Mouse (Mus musculus) retina, adult 2 months (tissue): Measurements from ENCODE around the gene Opa1.

Experiments used
- DNase-seq: peaks from one replicate; pipeline ENCODE4 v3.0.0-alpha.2; 2012; ENCODE audit warnings: low read depth, low spot score

Opa1 gene

DNA sequence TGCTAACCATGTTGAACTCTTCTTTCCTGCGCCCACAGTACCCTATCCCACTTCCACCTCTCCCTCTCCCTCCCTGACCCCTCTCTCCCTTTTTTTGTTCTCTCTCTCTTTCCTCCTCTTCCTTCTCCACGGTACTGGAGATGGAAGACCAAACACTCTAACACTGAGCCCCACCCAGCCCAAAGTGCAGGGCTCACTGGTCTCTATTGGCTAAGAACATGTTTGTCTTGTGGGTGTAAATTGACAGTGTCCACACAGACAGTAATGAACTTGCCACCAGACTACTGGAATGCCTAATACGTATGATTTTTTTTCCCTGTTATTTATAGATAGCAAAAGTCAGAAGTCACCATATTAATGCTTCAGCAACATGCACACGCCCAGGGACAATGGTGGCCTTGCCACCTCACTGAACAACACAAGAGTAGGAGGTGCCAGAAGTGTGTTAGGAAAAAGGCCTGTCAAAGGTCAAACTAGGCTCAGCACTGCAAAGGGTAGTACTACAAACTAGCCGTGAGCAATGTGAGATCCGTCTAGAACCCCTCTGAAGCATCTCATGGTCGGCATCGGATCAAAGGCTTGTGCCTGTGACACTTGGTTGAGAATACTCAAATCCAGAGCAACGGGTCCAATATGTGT lies 77.2 kb downstream of the Opa1 start:
- no peak for DNase-seq

DNA sequence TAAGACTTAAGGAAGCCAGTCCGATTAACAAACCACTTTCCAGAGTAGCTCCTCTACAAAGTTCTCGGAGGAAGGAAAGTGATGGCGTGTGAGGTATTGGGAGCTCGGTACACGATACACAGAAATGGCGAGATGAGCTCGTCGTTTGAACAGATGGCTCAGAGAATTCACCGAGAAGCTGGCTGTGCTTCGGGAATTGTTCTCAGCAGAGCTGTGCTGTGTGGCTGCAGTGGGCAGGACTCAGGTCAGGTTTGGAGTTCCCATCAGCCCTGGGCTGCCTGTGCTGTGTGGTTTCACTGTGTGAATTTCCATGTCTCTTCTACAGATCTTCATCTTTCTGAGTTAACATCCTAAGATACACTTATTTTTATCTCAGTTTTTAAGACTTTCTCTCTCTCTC lies 77.8 kb downstream of the Opa1 start:
- no peak for DNase-seq

DNA sequence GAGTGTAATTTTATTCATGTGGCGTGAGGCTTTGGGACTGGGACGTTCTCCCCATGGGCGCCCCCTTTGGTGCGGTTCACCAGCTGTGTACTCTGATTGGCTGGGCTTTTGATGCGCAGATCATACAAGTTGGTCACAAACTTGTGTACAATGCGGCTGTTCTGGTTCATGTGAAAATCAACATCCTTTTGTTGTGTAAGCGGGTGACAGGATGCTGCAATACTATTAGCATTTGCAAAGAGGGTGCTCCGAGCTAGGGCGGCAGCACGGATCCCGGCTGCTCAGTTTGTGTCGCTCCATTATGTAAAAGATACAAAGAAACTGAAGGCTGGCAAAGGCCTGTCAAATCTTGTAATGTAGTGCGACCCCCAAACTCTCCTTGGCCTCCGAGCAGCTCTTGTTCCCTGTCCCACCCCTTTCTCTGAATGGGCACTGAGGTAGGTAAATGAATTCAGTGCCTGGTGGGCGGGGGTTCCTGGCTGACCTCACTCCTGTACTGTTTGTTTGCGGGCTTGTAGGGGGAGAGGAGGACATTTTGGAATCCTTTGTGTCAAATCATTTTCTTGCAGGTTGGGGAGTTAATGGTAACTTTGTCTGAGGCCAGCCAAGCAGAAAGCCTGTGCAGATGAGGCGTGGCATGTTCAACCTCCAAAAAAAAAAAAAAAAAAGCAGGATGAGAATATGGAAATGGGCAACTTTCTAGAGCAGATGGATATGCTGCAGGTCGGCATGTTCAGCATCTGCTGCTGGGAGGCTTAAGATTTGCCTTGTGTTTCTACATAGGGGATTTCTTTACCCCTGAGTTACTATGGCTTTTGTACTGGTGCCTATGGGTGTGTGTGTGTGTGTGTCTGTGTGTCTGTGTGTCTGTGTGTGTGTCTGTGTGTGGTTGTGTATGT lies 78.8 kb downstream of the Opa1 start:
- no peak for DNase-seq

DNA sequence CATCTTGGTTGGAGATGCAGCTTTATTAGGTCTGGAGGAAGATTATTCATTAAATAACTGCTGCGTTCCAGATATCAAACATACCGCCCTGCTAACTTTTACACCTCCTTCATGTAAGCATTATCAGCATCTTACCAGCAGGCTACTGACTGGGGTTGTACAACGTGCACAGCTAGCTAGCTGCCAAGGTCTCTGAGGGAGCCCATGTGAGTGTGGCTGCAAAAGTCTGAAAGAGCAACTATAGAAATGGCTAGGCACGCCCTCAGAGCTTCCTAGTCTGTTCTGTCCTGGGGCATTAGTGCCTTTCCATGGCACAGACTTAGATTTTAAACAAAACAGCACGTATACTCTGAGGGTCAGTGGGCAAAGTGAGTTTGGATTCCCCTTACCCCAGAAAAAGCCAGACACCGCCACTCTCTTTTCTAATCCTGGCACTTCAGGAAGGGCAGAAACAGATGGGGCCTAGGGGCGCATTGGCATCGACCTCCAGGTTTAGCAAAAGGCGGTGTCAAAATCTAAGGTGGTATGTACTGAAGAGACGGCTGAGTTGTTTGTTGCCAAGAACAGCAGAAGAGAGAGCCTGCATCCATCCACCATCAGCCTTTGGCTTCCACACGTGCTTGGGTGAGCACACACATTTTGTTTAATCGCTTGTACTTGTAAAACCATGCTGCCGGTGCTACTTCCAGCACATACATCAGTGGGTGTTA lies 80.1 kb downstream of the Opa1 start:
- DNase-seq: no peak

DNA sequence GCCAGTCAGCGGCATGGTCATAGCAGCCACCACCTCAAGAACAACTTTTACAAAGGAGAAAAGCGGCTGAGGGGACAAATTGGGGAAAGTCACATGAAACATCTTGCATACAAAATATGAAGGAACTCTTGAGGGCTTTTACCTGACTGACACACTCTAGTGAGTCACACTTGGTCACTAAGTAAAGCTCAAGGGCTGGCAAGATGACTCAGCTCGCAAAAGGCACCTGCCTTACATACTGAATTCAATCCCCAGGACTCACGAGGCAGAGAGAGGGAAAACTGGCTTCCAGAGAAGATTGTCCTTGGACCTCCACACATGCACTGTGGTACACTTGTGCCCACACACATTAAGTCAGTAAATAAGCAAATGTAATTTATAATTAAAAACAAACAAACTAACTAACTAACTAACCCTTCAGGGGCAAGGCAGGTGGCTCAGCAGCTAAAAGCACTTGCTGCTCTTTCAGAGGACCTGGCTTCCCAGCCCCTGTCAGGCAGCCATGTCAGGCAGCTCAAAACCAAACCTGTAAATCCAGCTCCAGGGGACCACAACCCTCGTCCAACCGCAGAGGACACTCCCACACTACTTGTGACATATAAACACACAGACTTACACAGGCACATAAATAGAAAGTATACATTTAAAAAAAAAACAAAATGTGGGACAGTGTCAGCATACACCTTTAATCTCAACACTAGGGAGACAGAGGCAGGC lies 84.1 kb downstream of the Opa1 start:
- no peak for DNase-seq

DNA sequence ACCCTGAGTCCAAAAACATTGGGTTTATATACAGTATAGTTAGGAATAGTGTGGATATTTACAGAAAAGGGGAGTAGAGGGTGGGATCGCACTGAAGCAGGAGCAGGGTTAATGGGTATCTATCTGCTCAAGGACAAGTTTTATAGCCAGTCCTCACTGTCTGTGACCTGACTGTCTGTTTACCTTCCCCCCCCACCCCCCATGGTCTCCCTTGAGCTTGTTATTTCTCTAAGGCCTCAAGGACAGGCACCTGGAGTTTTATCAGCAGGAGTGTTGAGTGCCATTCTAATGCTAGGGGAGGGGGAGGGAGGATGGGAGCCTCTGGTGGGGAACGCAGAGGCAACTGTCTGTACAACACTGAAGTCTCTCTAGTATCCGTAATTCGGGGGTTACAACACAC lies 85.3 kb downstream of the Opa1 start:
- no peak for DNase-seq

DNA sequence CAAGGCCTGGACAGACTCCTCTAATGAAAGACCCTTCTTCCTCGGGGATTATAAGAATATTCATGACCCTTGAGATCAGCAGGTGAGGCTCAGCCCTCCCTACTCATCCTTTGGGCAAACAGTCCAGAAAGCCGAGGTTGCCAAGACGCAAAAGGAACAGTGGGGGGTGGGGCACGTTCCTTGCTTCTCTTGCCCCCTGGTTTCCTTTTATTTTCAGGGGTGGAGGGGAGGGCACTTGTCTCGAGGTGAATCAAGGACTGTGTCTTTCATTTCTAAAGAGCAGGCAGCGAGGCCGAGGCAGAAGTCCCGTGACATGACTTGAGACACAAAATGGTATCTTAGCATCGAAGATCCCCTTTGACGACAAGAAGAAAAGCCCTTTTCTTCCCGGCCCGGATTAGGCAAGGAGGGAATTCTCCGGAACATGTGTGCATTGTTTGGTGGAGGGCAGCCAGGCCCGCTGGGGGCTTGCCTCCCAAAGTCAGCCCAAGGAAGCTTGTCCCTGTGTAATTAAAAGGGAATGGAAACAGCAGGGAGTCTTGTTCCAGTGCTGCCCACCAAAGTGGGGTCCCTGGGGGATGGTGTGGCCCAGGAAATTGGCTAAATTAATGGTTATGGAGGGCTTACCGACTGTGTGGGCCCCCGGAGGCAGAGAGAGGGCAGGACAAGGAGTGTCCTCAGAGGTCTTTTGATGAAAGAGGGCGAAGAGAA lies 88.0 kb downstream of the Opa1 start:
- DNase-seq: no peak

DNA sequence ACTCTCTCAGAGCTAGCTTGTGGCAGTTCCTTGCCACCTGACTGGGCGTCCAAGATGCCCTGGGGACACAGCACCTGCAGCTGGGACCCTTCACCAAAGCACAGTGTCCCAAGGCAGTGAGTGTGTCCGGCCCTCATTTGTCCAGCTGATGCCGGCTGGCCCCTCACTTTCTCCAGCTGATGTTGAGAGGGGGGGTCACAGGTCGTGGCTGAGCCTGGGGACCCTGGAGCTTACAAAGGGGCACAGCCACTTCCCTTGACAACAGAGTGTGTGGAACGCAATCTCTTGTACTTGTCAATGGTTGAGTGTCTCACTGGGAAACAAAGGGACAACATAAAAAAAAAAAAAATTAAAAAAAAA lies 88.5 kb downstream of the Opa1 start:
- DNase-seq: no peak

DNA sequence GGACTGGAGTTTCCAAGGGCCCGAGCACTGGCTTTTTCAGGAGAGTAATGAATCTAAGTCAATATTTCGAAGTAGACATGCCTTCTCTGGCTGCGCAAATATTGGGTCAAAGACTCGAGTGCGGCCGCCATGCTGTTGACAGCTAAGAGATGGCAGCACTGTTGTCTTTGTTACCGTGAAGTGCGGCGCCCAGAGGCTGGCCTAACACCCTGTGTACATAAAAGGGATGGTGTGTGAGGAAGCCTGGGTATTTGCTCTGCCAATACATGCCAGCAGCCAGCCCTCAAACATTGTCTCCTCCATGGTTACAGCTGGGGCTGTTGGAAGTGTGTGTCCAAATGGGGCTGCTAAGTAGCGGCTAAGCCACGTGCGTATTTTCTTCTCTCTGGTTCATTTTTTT lies 89.3 kb downstream of the Opa1 start:
- no peak for DNase-seq

DNA sequence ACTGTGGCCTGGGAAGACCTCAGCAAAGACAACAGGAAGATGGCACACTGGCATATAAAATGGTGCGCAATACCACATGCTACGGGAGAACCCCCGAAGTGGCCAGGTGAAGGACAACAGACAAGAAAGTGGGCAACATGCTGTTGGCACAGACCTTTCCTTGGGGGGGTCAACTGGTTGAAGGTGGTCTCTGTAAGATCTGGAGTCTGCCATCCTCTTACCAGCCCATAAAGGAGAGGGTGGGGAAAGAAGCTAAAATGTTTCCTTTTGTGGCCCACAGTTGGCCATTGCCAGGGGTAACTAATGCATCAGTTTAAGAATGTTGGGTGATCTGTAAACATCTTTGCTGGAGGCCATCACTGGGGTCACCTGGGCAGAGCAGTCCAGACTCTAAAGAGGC lies 91.7 kb downstream of the Opa1 start:
- DNase-seq: no peak

DNA sequence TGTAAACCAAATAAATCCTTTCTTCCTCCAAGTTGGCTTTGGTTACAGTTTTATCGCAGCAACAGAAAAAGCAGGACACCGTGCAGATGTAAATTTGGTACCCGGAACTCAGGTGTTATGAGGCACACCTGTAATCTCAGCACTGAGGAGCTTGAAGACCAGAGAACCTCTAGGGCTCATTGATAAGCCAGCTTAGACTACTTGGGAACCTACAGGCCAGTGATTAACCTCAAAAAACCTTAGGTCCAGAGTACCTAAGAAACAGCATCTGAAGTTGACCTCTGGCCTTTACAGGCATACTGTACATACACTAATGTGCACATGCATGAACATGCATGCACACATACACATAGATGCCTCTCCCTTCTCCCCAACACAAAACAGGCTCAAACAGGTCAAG lies 94.1 kb downstream of the Opa1 start:
- no peak for DNase-seq

DNA sequence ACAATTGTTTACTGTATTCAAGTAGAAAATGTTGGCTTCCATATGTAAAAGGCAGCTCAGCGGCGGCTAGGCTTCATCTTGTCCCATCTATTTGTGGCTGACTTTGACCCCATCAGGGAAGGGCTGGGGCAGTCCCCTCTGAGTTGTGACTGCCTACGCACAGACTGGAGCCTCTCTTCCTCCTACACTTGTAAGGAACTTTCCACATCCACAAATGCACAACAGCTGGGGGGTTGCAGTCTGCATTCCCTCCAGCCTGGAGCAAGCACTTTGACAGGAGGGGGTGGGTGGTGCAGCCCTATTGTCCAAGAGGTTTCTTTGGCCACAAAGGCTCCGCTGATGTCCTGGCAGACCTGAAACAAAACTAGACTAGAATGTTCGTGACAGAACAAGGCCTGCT lies 100.5 kb downstream of the Opa1 start:
- DNase-seq: no peak

DNA sequence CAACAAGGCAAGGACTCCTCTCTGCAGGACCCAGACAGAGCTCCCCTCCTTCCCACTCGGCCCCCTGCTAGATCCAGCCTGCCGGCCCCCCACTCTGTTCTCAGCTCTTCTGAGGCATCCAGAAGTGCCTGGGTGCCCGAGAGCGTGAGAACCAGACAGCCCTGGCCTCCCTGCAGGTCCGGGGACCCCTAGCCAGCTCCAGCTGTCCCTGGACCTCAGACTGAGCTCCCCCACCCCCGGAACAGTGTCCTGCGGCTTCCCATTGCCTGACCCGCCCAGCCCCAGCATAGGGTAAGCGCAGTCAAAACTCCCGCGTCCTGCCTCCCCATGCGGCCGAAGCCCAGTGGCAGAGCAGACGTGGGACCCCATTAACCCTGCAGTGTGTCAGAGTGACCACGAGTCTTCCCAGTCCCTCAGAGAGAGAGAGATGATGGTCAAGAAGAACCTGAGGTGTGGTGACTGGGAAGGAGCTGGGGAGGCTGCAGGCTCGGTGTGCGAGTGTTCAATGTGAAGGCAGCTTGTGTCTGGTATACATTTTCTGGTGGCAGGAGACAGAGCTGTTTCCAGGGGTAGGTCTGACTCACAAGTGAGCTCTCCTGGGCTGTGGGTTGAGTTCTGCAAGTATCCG lies 101.5 kb downstream of the Opa1 start:
- no peak for DNase-seq

DNA sequence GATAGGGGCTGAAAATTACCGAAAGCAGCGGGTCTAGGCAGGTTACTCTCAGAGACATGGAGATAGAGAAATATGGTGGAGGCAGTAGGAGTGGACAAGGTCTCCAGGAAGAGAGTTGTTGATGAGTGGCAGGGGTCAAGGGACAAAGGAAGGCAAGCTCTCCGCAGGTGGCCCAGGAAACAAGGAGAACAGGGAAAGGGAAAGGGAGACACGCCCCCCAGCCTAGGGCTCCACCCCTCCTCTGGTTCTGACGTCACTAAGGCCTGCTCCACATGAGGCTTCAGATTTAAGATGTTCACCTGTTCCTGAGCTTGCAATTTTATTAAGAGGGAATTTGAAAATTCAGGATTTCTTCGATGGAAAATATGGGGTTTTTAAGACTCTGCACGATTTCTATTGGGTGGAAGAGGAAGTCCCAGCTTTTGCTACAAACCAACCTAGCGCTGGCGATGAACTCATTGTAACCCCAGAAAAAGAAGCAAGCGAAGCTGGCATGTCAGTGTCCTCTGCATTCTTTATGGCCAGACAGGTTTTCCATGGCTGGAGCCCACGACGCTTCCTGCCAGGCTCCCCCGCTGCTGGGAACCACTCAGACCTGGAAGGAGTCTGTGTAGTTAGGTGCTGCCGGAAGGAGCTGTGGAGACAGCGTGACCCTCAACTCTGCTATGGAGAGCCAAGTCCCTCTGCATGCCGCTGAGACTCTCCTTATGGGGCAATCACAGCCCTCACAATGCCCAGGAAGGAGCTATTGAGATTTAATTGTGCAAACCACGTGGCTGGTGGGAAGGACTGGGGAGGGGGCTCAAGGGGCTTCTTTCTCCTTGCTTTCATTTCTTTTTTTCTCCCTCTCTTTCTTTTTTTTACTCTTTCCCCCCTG lies 103.7 kb downstream of the Opa1 start:
- no peak for DNase-seq

DNA sequence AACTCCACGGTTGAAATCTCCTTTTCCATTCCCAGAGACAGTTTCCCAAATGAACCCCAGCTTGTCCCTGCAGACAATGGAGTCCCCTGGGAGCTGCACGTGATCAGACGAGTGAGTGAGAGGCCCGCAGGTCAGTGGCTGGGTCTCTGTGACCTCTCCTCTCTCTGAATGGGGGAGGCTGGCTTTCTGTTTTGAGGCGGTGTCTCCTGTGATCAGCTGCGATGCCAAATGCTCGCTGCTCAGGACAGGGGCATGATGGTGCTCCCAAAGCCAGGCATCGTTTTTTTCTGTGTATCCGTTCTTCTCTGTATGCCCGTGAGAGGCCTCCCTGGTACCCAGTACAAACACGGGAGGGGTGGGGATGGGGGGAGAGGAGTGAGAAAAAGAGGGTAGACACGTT lies 104.4 kb downstream of the Opa1 start:
- DNase-seq: no peak

DNA sequence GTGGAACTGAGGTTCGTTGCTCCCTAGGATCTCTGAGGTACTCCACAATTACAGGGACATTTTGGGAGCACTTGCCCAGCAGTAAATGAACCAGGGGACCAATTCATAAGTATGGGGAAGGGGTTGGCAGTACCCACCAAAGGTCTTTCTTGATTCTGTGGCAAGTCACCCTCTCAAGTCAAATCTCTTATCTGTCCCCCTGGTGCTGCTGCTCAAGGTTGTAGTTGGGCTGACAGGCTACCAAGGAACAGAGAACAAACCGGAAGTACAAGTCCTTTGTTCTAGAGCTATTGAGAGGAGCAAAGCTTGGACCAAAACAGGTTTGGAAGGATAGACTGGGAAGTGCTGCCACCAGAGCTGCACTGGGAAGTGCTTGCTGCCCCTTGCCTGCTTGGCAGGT lies 105.0 kb downstream of the Opa1 start:
- DNase-seq: no peak

DNA sequence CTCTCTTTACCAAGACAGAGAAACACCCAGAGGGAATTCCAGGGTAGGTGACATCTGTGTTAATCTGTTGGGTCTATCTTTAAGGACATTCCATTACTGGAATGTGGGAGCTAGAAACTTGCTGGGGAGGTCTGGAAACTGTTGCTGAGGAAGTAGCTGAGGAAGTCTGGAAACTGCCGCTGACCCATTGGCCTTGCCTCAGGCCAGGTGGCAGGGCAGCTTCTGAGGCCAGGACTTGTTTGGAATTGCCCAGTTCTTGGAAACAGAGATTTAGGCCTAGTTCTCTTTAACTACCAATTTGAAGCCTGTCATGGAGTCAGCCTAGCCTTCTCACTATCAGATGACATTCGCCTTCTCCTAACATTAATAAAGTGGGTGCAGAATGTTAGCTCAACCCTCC lies 105.5 kb downstream of the Opa1 start:
- no peak for DNase-seq

DNA sequence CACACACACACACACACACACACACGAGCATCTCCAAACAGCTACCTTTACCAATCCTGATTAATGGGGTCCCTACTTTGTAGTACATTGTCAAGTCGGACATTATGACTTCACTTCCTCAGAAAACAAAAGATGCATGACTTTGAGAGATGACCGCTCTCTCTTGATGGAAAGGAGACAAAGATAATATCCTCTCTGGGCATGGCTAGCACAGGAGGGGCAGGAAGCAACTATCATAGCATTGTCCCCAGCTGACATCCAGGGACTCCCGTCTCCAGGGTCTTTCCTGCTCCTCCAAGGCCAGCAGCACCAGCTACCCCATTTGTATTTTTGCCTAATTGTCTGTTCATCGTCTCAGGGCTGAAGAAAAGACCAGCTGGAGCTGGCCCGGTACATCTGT lies 107.0 kb downstream of the Opa1 start:
- no peak for DNase-seq

DNA sequence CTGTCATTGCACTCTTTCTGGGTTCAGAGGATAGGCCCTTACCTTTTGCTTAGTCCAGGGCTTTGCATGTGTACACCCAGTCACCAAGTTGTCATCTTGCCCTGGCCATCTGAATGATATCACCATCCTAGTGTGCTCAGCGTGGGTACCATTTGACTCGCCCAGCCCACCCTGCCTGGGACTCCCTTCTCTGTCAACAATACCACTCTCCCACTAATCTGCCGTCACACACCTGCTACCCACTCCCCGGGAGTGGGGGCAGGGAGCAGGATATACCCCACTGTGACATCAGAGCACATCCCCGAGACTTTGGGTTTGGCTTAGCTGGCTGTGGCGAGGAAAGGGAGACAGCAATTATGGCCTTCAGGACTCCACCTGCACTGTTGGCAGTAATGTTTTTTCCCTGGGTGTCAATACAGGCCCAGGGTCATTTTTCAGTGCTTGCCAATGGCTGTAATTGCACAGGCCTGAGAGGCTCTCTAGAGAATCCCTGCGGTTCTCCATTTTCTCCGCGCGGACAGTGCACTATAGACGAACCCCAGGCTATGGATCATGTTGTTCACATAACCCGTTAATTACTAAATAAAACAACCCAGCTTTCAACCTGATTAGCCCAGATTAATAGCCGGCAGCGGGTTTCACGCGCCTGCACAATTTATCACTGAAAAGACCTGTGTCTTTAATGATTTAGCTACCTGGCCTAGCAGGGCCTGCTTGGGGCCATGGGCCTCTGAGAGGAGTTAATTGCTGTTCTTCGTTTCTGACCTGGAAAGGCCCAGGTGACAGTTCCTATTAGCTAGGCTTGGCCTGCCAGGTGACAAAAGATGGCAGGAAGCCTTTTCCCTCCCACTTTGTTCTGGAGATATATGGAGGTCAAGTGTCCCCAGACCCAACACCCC lies 109.1 kb downstream of the Opa1 start:
- no peak for DNase-seq
